10 mouse cellular contexts compared by ENCODE assay signal in genomic region chr9:32718868-32719267, GRCm38 (mm10).
"Had no signal": no experiment of that assay in that cellular context is flagged by ENCODE, and none has a peak within 500 bp of the region (broad histone marks: within the 10 kb centered on the region; RNA-seq: fewer than 3 reads in every experiment).

No protein-coding gene starts in this region.

- H3K9me3 ChIP-seq: limb, embryonic 15.5 days; midbrain, embryonic 13.5 days had no signal

- DNase-seq: kidney, adult 11 months; kidney, adult 9 months; kidney, postnatal 36 days; left cerebral cortex, postnatal 4 days; lung, adult 2 months; lung, postnatal 36 days; right cerebral cortex, postnatal 14 days had no signal

- H3K27me3 ChIP-seq: limb, embryonic 15.5 days had no signal

- H3K36me3 ChIP-seq: limb, embryonic 15.5 days; midbrain, embryonic 13.5 days had no signal

- H3K9ac ChIP-seq: limb, embryonic 15.5 days; midbrain, embryonic 13.5 days had no signal

- H3K27ac ChIP-seq: midbrain, embryonic 13.5 days had no signal

- H3K4me3 ChIP-seq: limb, embryonic 15.5 days; midbrain, embryonic 13.5 days had no signal

- ATAC-seq: lung, postnatal 0 days; midbrain, embryonic 13.5 days had no signal

- H3K4me2 ChIP-seq: limb, embryonic 15.5 days; midbrain, embryonic 13.5 days had no signal
